Mouse (Mus musculus) erythroid progenitor cell, adult 5-6 weeks (primary cell): Measurements from ENCODE around the gene March6. TPM values are rescaled to one million over a fixed set of nuclear protein-coding genes. Genes with fewer than 3 reads are reported as not detected.

Experiments
- ATAC-seq: replicated peaks from 2 replicates; pipeline ENCODE4 v1.8.0; 2016; ENCODE audit warnings: moderate number of reproducible peaks, mild to moderate bottlenecking, moderate TSS enrichment, inconsistent platforms; ENCODE audit not compliant: poor library complexity, low FRiP score, severe bottlenecking
- total RNA-seq, 2 experiments: library from RNA; stranded (forward) in 1 of 2; stranded (reverse) in 1 of 2; fragments of 150-400 nt in 1 of 2; fragments of 186-747, 209-891 nt in 1 of 2; gene quantifications; 2 replicates each; pipeline versions ENCODE4 v1.2.3 to v1.2.4; 2015 to 2017; ENCODE audit warnings: low replicate concordance in 2 of 2

Gene March6
- total RNA-seq, 2 experiments from 2014 or later = 73.2 to 78.4 TPM

- ATAC-seq = no peak
These were observed 14.2 kb upstream of the March6 start for GRCm38 (mm10) chr15:31545058-31545457.

DNA sequence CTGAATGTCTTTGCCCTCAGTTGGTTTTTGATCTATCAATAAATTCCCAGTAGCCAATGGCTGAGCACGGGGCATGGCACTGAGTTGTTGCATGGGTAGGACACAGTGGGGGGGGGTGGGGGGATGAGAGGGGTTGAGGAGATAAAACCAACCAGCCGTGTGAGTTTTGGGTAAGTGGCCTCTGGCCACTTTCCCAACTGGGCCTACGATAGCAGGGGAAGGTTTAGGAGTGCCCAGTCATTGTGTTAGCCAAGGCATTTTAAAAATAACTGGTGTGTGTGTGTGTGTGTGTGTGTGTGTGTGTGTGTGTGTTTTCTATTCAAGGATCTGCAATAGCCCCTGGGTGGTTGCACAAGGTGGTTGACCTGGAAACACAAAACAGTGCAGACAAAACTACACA lies 12.4 kb upstream of the March6 start:
- ATAC-seq = no peak

DNA sequence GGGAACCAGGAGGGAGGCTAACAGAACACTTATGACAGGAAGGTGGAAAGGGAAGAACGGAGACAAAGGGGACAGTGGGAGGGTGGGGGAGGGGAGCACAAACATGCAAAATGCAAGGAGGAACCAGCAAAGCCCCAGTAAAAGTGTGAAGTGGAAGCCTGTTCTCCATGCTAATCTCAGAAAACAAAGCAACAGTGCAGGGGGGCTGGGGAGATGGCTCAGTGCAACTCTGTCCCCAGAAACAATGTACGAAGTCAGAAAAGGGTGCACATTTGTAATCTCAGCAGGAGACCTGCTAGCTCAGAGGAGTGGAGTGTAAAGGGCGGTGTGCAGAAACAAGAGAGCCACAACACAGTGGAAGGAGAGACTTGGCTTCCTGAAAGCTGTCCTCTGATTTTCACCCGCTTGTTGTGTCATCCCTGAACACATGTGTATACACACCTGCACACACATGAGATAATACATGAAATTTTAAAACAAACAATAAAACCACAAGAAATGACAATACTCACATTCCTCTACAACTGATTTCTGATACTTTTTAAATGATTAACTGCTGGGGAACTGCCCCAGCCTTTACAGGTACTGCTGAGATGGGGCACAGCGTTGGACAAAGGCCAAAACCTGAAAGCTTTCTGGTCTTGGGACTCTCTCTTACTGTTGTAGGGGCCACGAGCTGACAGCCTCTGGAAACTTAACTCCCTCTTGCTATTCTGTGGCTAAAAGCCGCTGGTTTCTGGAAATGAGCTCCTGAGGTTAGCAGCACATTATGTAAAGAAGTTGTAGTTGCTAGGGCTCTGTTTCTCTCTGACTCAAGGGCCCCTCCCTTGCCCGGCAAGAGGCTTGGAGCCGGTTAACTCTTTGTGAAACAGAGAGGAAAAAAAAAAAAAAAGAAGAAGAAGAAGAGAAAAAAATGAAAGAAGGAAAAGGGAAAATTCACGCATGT lies 11.4 kb upstream of the March6 start:
- no peak for ATAC-seq

- peak; percentile 65 for ATAC-seq
These were observed 9.6 kb upstream of the March6 start for GRCm38 (mm10) chr15:31540513-31540802.

GRCm38 (mm10) chr15:31539643-31540512 lies 9.0 kb upstream of the March6 start:
- peak; percentile 95 for ATAC-seq

- ATAC-seq = no peak
These were observed 7.5 kb upstream of the March6 start for GRCm38 (mm10) chr15:31538346-31538745.

DNA sequence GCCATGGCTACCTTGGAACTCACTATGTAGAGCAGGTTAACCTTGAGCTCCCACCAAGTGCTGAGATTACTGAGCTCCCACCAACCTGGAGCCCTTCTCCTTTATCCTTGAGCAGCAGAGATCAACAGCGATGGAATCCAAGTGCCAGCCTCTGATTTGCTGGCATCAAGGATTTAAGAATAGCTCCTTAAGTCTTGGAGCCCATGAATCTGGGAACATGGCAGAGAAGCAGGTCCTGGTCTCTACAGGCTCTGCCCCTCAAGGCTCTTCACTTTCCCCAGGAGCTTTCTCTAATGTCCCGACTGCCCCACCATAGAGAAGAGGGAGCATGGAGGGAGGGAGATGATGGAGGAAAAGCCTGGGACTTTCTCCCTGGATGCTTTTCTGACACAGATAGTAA lies 6.9 kb upstream of the March6 start:
- no peak for ATAC-seq

- no peak for ATAC-seq
These were observed 5.3 kb upstream of the March6 start for GRCm38 (mm10) chr15:31536051-31536737.

- no peak for ATAC-seq
These were observed 4.5 kb upstream of the March6 start for GRCm38 (mm10) chr15:31535259-31535855.

DNA sequence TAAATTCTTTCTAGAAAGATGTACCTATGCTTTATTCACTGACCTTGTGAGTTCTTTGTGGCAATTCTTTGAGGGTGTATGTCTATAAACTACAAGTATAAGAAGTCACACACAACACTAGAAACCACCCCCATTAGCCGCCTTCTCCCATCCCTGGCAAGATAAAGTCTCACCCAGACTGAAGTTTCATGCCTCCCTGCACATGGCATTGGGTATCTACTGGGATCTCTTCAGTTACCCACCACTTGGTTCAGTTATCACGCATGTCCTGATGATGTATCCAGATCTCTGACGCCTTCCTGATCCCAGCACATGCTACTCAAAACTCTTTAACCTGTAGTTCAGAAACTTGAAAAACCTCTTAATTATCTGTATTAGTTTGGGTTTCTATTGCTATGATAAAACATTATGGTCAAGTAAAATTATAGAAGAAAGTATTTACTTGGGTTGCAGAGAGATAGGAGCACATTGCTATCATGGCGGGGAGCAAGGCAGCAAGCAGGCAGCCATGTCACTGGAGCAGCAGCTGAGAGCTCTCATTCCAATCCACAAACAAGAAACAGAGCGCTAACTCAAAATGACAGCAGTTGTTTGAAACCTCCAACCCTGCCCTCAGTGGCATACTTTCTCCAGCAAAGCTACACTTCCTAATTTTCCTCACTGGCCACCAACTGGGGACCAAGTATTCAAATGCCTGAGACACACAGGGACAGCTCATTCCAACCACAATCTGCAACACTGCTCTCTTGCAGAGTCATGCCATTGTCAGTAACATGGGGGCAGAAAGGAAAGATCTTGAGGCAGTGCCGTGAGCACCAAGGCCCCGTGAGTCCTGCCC lies 3.8 kb upstream of the March6 start:
- ATAC-seq = no peak

GRCm38 (mm10) chr15:31533529-31533928 lies 2.7 kb upstream of the March6 start:
- ATAC-seq = peak; percentile 37; the same call in 1 of the 2 replicates

DNA sequence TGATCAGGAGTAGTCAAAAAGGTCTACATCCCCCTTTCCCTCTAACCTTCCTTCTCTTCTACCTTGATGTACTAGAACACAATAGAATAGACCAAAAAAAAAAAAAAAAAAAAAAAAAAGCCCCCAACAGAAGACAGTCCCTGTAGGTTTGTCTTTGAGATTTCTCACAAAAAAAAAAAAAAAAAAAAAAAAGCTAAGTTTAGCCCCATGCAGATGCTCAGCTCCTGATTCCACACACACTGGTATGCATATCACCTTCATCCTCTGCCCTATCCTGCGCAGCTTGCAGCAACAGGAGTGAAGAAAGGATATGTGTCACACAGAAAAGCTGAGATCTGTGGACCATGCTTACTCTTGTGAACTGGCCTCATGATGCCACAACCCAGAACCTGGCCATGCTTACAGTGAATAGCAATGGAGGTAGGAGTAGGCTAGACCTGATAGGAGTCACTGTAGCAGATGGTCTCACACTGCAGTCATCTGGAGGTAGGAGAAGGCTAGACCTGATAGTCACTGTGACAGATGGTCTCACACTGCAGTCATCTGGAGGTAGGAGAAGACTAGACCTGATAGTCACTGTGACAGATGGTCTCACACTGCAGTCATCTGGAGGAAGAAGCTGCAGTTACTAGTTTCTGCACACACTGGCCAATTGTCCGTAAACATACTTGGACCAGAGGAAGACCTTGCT lies 1.6 kb upstream of the March6 start:
- ATAC-seq = 0 out of 2 replicates have a peak, but pooled peaks have one; percentile 16

DNA sequence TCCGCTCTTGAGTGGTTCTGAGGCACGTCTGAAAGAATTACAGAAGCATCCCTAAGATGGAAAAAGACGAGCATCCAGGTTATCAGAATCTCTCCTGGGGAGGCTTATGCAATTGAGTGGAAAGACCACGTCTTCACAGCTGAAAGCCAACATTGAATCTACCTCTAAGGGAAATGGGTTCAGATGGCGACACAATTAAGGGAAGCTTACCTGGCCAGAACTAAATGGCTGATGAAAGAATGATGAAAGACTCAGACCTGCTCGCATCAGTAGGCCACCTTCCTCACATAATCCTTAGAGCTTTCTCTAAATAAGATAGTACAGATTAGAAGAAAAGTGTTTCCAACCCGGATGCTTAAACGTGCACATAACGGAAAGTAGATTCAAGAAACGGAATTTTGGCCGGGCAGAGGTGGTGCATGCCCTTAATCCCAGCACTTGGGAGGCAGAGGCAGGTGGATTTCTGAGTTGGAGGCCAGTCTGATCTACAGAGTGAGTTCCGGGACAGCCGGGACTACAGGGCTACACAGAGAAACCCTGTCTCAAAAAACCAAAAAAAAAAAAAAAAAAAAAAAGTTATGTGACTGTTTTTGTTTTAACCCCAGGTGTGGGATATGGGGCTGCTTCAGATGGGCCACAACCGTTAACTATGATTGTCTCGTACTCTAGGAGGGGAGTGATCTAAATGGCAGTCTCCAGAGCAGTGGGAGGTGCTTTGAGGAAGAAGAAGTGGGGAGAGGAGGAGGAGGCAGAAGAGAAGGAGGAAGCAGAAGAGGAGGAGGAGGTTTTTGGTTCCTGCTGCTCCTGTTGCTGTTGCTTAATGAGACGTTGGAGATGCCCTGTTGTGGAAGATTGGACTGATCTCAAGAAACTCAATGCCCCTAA lies 835 bp upstream of the March6 start:
- ATAC-seq = peak; percentile 65

DNA sequence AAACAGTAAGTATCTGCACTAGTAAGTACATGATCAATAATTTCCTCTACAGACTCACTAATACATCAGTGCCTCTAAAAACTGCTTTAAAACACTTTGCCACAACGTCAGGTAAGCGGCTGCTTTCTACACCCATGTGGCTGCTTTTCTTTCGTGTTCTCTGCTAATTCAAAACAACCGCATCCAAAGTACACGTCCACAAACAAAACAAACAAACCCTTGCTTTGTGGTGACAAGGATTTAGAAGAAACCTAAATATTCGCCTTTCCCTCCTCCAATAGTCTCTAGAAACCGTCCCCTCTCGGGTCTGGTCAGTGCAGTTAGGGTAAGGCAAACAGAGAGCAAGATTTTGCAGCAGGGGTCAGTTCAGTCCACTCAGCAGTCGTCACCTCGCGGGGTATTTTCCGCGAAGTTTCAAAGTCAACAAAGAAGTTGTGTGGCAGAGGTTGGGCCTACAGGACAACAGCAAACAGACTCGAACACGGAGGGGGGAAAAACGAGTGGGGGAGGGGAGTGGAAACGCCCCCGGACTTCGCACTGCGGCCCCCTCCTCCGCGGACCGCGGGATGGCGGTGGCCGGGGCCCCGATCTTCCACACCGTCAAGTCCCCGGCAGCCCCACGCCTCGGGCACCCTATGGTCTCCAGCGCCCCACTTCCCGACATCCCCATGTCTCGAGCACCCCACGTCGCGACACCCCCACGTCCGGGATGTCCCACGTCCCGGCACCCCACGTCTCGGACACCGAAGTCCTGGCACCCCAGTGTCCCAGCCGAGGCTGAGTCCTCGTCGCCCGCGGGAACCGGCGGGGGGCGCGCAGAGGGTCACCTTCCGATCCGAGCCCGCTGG lies 818 bp downstream of the March6 start:
- no peak for ATAC-seq

DNA sequence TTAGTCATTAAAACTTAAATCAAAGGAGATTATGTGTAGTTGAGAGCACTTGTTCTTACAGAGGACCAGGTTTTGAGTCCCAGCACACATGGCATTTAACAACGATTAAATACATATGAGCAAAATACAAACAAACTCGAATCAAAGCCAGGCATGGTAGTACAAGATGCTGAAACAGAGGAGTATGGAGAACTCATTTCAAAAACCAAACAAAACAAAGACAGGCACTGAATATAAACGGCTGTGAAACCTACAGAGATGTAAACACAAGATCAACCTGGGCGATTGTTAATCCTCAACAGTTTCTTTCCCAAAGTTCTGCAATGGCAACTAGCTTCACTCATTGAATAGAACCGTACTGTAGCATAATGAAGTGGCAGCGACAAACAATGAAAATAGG lies 1.8 kb downstream of the March6 start:
- ATAC-seq = no peak

- ATAC-seq = no peak
These were observed 2.4 kb downstream of the March6 start for GRCm38 (mm10) chr15:31528477-31528876.

GRCm38 (mm10) chr15:31526463-31526862 lies 4.4 kb downstream of the March6 start:
- ATAC-seq = no peak
